Mouse (Mus musculus): ENCODE measurements around the gene Hs1bp3. TPM values are rescaled to one million over a fixed set of nuclear protein-coding genes. Genes with fewer than 3 reads are reported as not detected.
A peak's percentile ranks its signal among the peaks of the same experiment; 100 is the strongest.

Hs1bp3 gene
- polyA plus RNA-seq, 2 experiments, result 12.6 to 16.7 TPM

GRCm38 (mm10) chr12:8299143-8300110 lies 13.8 kb upstream of the Hs1bp3 start:
- ATAC-seq (ENCODE audit: low FRiP score, low read depth), result no peak
- WGBS, result 6% methylated on average over 34 of the region's 34 CpGs
- Histone ChIP-seq H3K4me3 (replicated peaks; ENCODE audit: low read length) (peak overlapping the region; percentile 41; the same call in 1 of the 2 replicates), H3K9ac (ENCODE audit: low read depth, low read length, severe bottlenecking) (no peak overlapping the region), H3K4me2 (replicated peaks; ENCODE audit: low read depth, low read length, severe bottlenecking) (peak overlapping the region; percentile 34), H3K9me3 (ENCODE audit: control insufficient read depth, low read length) (no peaks in the 10 kb centered on the region), H3K36me3 (ENCODE audit: control insufficient read depth, insufficient read depth, low read length) (no peaks in the 10 kb centered on the region), H3K27me3 (ENCODE audit: control insufficient read depth, insufficient read depth, low read length) (peaks cover 91% of the 10 kb centered on the region), H3K4me1 (ENCODE audit: control insufficient read depth, insufficient read depth, low read length) (peaks cover 12% of the 10 kb centered on the region), H3K27ac (replicated peaks; ENCODE audit: low read depth, low read length) (no peak overlapping the region)
- DNase-seq (ENCODE audit: low spot score), result no peak
- no peak for TF ChIP-seq POLR2A (IDR thresholded peaks at IDR 0.05; ENCODE audit: borderline replicate concordance, extremely low read depth, insufficient read depth, insufficient read length)

- H3K9ac ChIP-seq (ENCODE audit: low read depth, low read length, severe bottlenecking), result no peak overlapping the region
- H3K27ac ChIP-seq (replicated peaks; ENCODE audit: low read depth, low read length), result no peak overlapping the region
- no peak for DNase-seq (ENCODE audit: low spot score)
- no peak overlapping the region for H3K4me2 ChIP-seq (replicated peaks; ENCODE audit: low read depth, low read length, severe bottlenecking)
- H3K4me1 ChIP-seq (ENCODE audit: control insufficient read depth, insufficient read depth, low read length), result peaks cover 12% of the 10 kb centered on the region
- H3K27me3 ChIP-seq (ENCODE audit: control insufficient read depth, insufficient read depth, low read length), result peaks cover 92% of the 10 kb centered on the region
- H3K36me3 ChIP-seq (ENCODE audit: control insufficient read depth, insufficient read depth, low read length), result no peaks in the 10 kb centered on the region
- no peak for ATAC-seq (ENCODE audit: low FRiP score, low read depth)
- no peak for TF ChIP-seq POLR2A (IDR thresholded peaks at IDR 0.05; ENCODE audit: borderline replicate concordance, extremely low read depth, insufficient read depth, insufficient read length)
- peak overlapping the region; percentile 7; the same call in 1 of the 2 replicates for H3K4me3 ChIP-seq (replicated peaks; ENCODE audit: low read length)
- 27% methylated on average over 9 of the region's 10 CpGs for WGBS
- H3K9me3 ChIP-seq (ENCODE audit: control insufficient read depth, low read length), result no peaks in the 10 kb centered on the region
Observed at GRCm38 (mm10) chr12:8300111-8300480, 13.1 kb upstream of the Hs1bp3 start.

- no peak for DNase-seq (ENCODE audit: low spot score)
- 34% methylated on average over 5 of the region's 5 CpGs for WGBS
- TF ChIP-seq POLR2A (IDR thresholded peaks at IDR 0.05; ENCODE audit: borderline replicate concordance, extremely low read depth, insufficient read depth, insufficient read length), result no peak
- ATAC-seq (ENCODE audit: low FRiP score, low read depth), result no peak
- Histone ChIP-seq H3K36me3 (ENCODE audit: control insufficient read depth, insufficient read depth, low read length) (no peaks in the 10 kb centered on the region), H3K9me3 (ENCODE audit: control insufficient read depth, low read length) (no peaks in the 10 kb centered on the region), H3K4me2 (replicated peaks; ENCODE audit: low read depth, low read length, severe bottlenecking) (no peak overlapping the region), H3K4me3 (replicated peaks; ENCODE audit: low read length) (no peak overlapping the region), H3K27me3 (ENCODE audit: control insufficient read depth, insufficient read depth, low read length) (peaks cover 92% of the 10 kb centered on the region), H3K4me1 (ENCODE audit: control insufficient read depth, insufficient read depth, low read length) (peaks cover 12% of the 10 kb centered on the region), H3K27ac (replicated peaks; ENCODE audit: low read depth, low read length) (no peak overlapping the region), H3K9ac (ENCODE audit: low read depth, low read length, severe bottlenecking) (no peak overlapping the region)
Observed at GRCm38 (mm10) chr12:8300521-8300920, 12.7 kb upstream of the Hs1bp3 start.

GRCm38 (mm10) chr12:8301011-8301814 lies 12.0 kb upstream of the Hs1bp3 start:
- peak overlapping the region; percentile 52 for H3K9ac ChIP-seq (ENCODE audit: low read depth, low read length, severe bottlenecking)
- no peak for ATAC-seq (ENCODE audit: low FRiP score, low read depth)
- no peaks in the 10 kb centered on the region for H3K36me3 ChIP-seq (ENCODE audit: control insufficient read depth, insufficient read depth, low read length)
- no peak for DNase-seq (ENCODE audit: low spot score)
- H3K4me2 ChIP-seq (replicated peaks; ENCODE audit: low read depth, low read length, severe bottlenecking), result peak overlapping the region; percentile 86
- no peak overlapping the region for H3K27ac ChIP-seq (replicated peaks; ENCODE audit: low read depth, low read length)
- peaks cover 12% of the 10 kb centered on the region for H3K4me1 ChIP-seq (ENCODE audit: control insufficient read depth, insufficient read depth, low read length)
- H3K9me3 ChIP-seq (ENCODE audit: control insufficient read depth, low read length), result no peaks in the 10 kb centered on the region
- no peak for TF ChIP-seq POLR2A (IDR thresholded peaks at IDR 0.05; ENCODE audit: borderline replicate concordance, extremely low read depth, insufficient read depth, insufficient read length)
- peak overlapping the region; percentile 47 for H3K4me3 ChIP-seq (replicated peaks; ENCODE audit: low read length)
- H3K27me3 ChIP-seq (ENCODE audit: control insufficient read depth, insufficient read depth, low read length), result peaks cover 87% of the 10 kb centered on the region
- 5% methylated on average over 30 of the region's 46 CpGs for WGBS

GRCm38 (mm10) chr12:8301841-8302431 lies 11.3 kb upstream of the Hs1bp3 start, which contains the start of gene Gdf7:
TSS of gene Gdf7 (minus strand) at chr12:8301954.
- WGBS, result 0% methylated on average over 32 of the region's 53 CpGs
- no peaks in the 10 kb centered on the region for H3K36me3 ChIP-seq (ENCODE audit: control insufficient read depth, insufficient read depth, low read length)
- H3K9me3 ChIP-seq (ENCODE audit: control insufficient read depth, low read length), result no peaks in the 10 kb centered on the region
- H3K27me3 ChIP-seq (ENCODE audit: control insufficient read depth, insufficient read depth, low read length), result peaks cover 80% of the 10 kb centered on the region
- peak within 1 kb of the TSS; percentile 52 for H3K9ac ChIP-seq (ENCODE audit: low read depth, low read length, severe bottlenecking)
- peak within 1 kb of the TSS; percentile 86 for H3K4me2 ChIP-seq (replicated peaks; ENCODE audit: low read depth, low read length, severe bottlenecking)
- DNase-seq (ENCODE audit: low spot score) (no peak), ATAC-seq (ENCODE audit: low FRiP score, low read depth) (peak; percentile 32)
- no peak within 1 kb of the TSS for H3K27ac ChIP-seq (replicated peaks; ENCODE audit: low read depth, low read length)
- TF ChIP-seq POLR2A (IDR thresholded peaks at IDR 0.05; ENCODE audit: borderline replicate concordance, extremely low read depth, insufficient read depth, insufficient read length), result no peak
- H3K4me1 ChIP-seq (ENCODE audit: control insufficient read depth, insufficient read depth, low read length), result peaks cover 12% of the 10 kb centered on the region
- H3K4me3 ChIP-seq (replicated peaks; ENCODE audit: low read length), result peak within 1 kb of the TSS; percentile 47

All from limb, embryonic 14.5 days (tissue).